26 mouse cellular contexts compared by ENCODE assay signal in genomic region chr9:10044969-10045789, GRCm38 (mm10).
DNase-seq lines count a peak whose midpoint lies in the region; ATAC-seq lines count a peak whose summit lies in the region.
"Had no signal": no experiment of that assay in that cellular context is flagged by ENCODE, and none has a peak within 500 bp of the region (broad histone marks: within the 10 kb centered on the region; RNA-seq: fewer than 3 reads in every experiment).

No protein-coding gene starts in this region.

- no peak overlapping the region for H3K4me3 ChIP-seq in hindbrain, embryonic 11.5 days (ENCODE audit: low read depth, low read length)
- no peak overlapping the region for H3K4me3 ChIP-seq in hindbrain, embryonic 10.5 days
- H3K4me3 ChIP-seq in neural tube, embryonic 12.5 days = no peak overlapping the region
- no peak overlapping the region for H3K4me3 ChIP-seq in neural tube, embryonic 14.5 days (ENCODE audit: low read depth, low read length)
- no peak overlapping the region for H3K4me3 ChIP-seq in intestine, embryonic 15.5 days (replicated peaks)
- H3K4me3 ChIP-seq: erythroblast, embryonic 14.5 days had no signal

- 0 out of 2 replicates have a peak, but pooled peaks have one; percentile 64 for ATAC-seq in hindbrain, embryonic 11.5 days (ENCODE audit: low FRiP score)
- ATAC-seq in neural tube, embryonic 12.5 days (ENCODE audit: low FRiP score, low read depth) = peak; percentile 79
- peak; percentile 79 for ATAC-seq in neural tube, embryonic 14.5 days (ENCODE audit: low read depth)
- no peak for ATAC-seq in intestine, embryonic 15.5 days
- ATAC-seq: intestine, postnatal 0 days; Patski had no signal

- H3K36me3 ChIP-seq in hindbrain, embryonic 11.5 days (ENCODE audit: control insufficient read depth, insufficient read depth, low read length) = no peaks in the 10 kb centered on the region
- no peaks in the 10 kb centered on the region for H3K36me3 ChIP-seq in hindbrain, embryonic 10.5 days
- H3K36me3 ChIP-seq in neural tube, embryonic 12.5 days = no peaks in the 10 kb centered on the region
- H3K36me3 ChIP-seq in neural tube, embryonic 14.5 days (ENCODE audit: control insufficient read depth, insufficient read depth, low read length) = no peaks in the 10 kb centered on the region
- no peaks in the 10 kb centered on the region for H3K36me3 ChIP-seq in intestine, embryonic 15.5 days

- no peak overlapping the region for H3K27ac ChIP-seq in hindbrain, embryonic 11.5 days (ENCODE audit: low read depth, low read length)
- H3K27ac ChIP-seq in hindbrain, embryonic 10.5 days = no peak overlapping the region
- H3K27ac ChIP-seq in neural tube, embryonic 12.5 days = no peak overlapping the region
- H3K27ac ChIP-seq in neural tube, embryonic 14.5 days (ENCODE audit: low read depth, low read length) = no peak overlapping the region
- H3K27ac ChIP-seq in intestine, embryonic 15.5 days = no peak overlapping the region
- H3K27ac ChIP-seq: liver, embryonic 14.5 days; stomach, postnatal 0 days had no signal

- WGBS in hindbrain, embryonic 11.5 days = 77% methylated on average over 4 of the region's 4 CpGs
- 78% methylated on average over 4 of the region's 4 CpGs for WGBS in hindbrain, embryonic 10.5 days
- WGBS in neural tube, embryonic 12.5 days = 73% methylated on average over 4 of the region's 4 CpGs
- WGBS in neural tube, embryonic 14.5 days = 51% methylated on average over 4 of the region's 4 CpGs
- whole genome bisulfite sequencing in intestine, embryonic 15.5 days = 83% methylated on average over 4 of the region's 4 CpGs

- no peak overlapping the region for H3K9ac ChIP-seq in hindbrain, embryonic 11.5 days (ENCODE audit: low read depth, low read length)
- H3K9ac ChIP-seq in neural tube, embryonic 12.5 days = no peak overlapping the region
- no peak overlapping the region for H3K9ac ChIP-seq in neural tube, embryonic 14.5 days (replicated peaks; ENCODE audit: low read depth, low read length)
- H3K9ac ChIP-seq in intestine, embryonic 15.5 days = no peak overlapping the region
- H3K9ac ChIP-seq: liver, embryonic 14.5 days; lung, embryonic 14.5 days had no signal

- no peaks in the 10 kb centered on the region for H3K27me3 ChIP-seq in hindbrain, embryonic 11.5 days (ENCODE audit: control insufficient read depth, insufficient read depth, low read length)
- H3K27me3 ChIP-seq in hindbrain, embryonic 10.5 days (ENCODE audit: insufficient read depth, poor library complexity, severe bottlenecking) = no peaks in the 10 kb centered on the region
- H3K27me3 ChIP-seq in neural tube, embryonic 12.5 days (replicated peaks) = no peaks in the 10 kb centered on the region
- no peaks in the 10 kb centered on the region for H3K27me3 ChIP-seq in neural tube, embryonic 14.5 days (ENCODE audit: control insufficient read depth, insufficient read depth, low read length)
- H3K27me3 ChIP-seq in intestine, embryonic 15.5 days (replicated peaks) = no peaks in the 10 kb centered on the region
- H3K27me3 ChIP-seq: Patski had no signal

- no peaks in the 10 kb centered on the region for H3K9me3 ChIP-seq in hindbrain, embryonic 11.5 days (ENCODE audit: control insufficient read depth, low read length)
- H3K9me3 ChIP-seq in hindbrain, embryonic 10.5 days = no peaks in the 10 kb centered on the region
- no peaks in the 10 kb centered on the region for H3K9me3 ChIP-seq in neural tube, embryonic 12.5 days
- no peaks in the 10 kb centered on the region for H3K9me3 ChIP-seq in neural tube, embryonic 14.5 days (ENCODE audit: control insufficient read depth, low read length)
- H3K9me3 ChIP-seq in intestine, embryonic 15.5 days = no peaks in the 10 kb centered on the region

- no peaks in the 10 kb centered on the region for H3K4me1 ChIP-seq in hindbrain, embryonic 11.5 days (replicated peaks; ENCODE audit: control insufficient read depth, insufficient read depth, low read length)
- H3K4me1 ChIP-seq in hindbrain, embryonic 10.5 days (replicated peaks) = no peaks in the 10 kb centered on the region
- no peaks in the 10 kb centered on the region for H3K4me1 ChIP-seq in neural tube, embryonic 12.5 days
- H3K4me1 ChIP-seq in neural tube, embryonic 14.5 days (ENCODE audit: control insufficient read depth, insufficient read depth, low read length) = no peaks in the 10 kb centered on the region
- no peaks in the 10 kb centered on the region for H3K4me1 ChIP-seq in intestine, embryonic 15.5 days (replicated peaks)

- H3K4me2 ChIP-seq in hindbrain, embryonic 11.5 days (replicated peaks; ENCODE audit: low read depth, low read length) = no peak overlapping the region
- H3K4me2 ChIP-seq in neural tube, embryonic 12.5 days (replicated peaks) = no peak overlapping the region
- no peak overlapping the region for H3K4me2 ChIP-seq in neural tube, embryonic 14.5 days (ENCODE audit: low read depth, low read length)
- no peak overlapping the region for H3K4me2 ChIP-seq in intestine, embryonic 15.5 days (replicated peaks)
- H3K4me2 ChIP-seq: lung, embryonic 14.5 days had no signal

- DNase-seq in hindbrain, embryonic 11.5 days (ENCODE audit: low spot score) = no peak
- no peak for DNase-seq in hindbrain, embryonic 10.5 days (ENCODE audit: low spot score)
- no peak for DNase-seq in neural tube, embryonic 10.5 days (ENCODE audit: extremely low spot score, low spot score)
- DNase-seq in B cell, adult 2 months = no peak
- DNase-seq: adrenal gland, postnatal 14 days; cerebellum, adult 18-20 months; cerebellum, postnatal 10 days; gastrocnemius, postnatal 14 days; heart, postnatal 14 days; kidney, adult 9 months; kidney, postnatal 10 days; layer of hippocampus, adult 9-11 months; liver; lung, embryonic 14.5 days; lung, postnatal 14 days; right cerebral cortex, postnatal 4 days; thymus, adult 18-20 months; thymus, postnatal 4 days had no signal
